Mouse (Mus musculus) lung, adult 2 months (tissue): ENCODE measurements around the gene March2. TPM values are rescaled to one million over a fixed set of nuclear protein-coding genes. Genes with fewer than 3 reads are reported as not detected.

Experiments
- DNase-seq: peaks from one replicate; pipeline ENCODE4 v3.0.0; 2022
- H3K4me1 ChIP-seq: fragments of 200-500 bp; 2 replicates; pipeline ENCODE4 v1.6.1; 2011; ENCODE audit warnings: low read length; ENCODE audit not compliant: control insufficient read depth, insufficient read depth
- H3K4me3 ChIP-seq: fragments of 200-500 bp; replicated peaks from 2 replicates; pipeline ENCODE3; 2011; ENCODE audit warnings: low read depth, mild to moderate bottlenecking, control low read depth, low read length; ENCODE audit errors: extremely low read depth
- CTCF ChIP-seq: fragments of 200-500 bp; IDR thresholded peaks from 2 replicates; pipeline ENCODE4 v1.5.1; 2011; ENCODE audit warnings: mild to moderate bottlenecking, low read length, control low read depth; ENCODE audit not compliant: insufficient read depth
- POLR2A ChIP-seq: fragments of 200-500 bp; IDR thresholded peaks from 2 replicates; pipeline ENCODE4 v1.6.1; 2011; ENCODE audit warnings: low read depth, mild to moderate bottlenecking, control low read depth, low read length, borderline replicate concordance; ENCODE audit errors: extremely low read depth
- WGBS: fragments of 180-500 bp; shearing (Covaris S2); methylation state at CpG from one replicate; pipeline ENCODE4 v1.1.7; 2018; 5-methylcytosine and 5-hydroxymethylcytosine counted together
- polyA plus RNA-seq: library from polyadenylated mRNA; depleted of rRNA; stranded (reverse); fragments of >200 nt; gene quantifications from 2 replicates; pipeline ENCODE4 v1.2.3, GENCODE M21; 2012

Gene March2
- polyA plus RNA-seq, 1 experiment, result 126 TPM

DNA sequence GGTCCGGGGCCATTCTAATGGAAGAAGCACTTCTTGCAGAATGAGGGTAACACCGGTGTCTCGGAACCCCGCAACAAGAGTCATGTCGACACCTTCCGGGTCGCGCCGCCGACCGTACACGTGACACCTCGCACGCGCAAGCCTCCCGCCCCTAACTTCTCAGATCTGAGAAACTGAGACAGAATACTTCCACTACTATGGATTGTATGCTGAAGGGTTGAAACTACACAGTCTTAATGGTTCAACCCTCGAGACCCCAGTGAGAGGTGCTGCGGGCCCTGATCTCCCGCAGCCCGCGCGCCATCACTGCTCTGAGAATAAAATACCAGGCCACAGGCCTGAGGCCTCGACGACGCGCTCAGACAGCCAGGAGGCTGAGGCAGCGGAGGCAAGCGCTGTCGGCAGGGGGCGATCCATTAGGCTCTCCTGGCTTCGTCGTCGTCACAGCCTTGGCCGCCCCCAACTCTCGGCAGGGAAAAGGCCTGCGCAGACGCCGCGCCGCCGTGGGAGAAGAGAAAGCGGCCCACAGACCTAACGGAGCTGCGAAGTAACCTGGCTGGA, 33.7 kb downstream of the March2 start:
- DNase-seq, result peak; percentile 69
- no peak for TF ChIP-seq POLR2A
- TF ChIP-seq CTCF, result no peak
- peak overlapping the region; percentile 97 for H3K4me3 ChIP-seq
- peaks cover 22% of the 10 kb centered on the region for H3K4me1 ChIP-seq
- under 1% methylated on average over 44 of the region's 44 CpGs for WGBS

DNA sequence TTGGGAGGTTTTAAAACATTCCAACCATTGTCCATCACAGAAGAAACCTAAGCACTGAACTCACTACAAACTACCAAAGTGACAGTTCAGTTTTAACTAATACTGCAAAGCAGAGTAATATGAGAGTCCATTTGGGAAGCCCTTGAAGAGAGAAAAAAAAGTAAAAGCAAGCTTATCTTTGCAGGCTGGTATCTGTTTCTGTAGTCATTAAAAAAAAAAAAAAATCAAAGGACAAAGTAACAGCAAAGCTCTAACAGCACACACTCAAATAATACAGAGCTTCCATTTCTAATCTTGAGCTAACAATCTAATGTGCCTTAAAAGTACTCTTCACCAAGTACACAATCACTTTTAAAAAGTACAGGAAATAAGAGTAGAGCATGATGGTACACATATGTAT, 36.7 kb downstream of the March2 start:
- Histone ChIP-seq H3K4me3 (no peak overlapping the region), H3K4me1 (peaks cover 31% of the 10 kb centered on the region)
- TF ChIP-seq POLR2A, result no peak
- no peak for TF ChIP-seq CTCF
- no peak for DNase-seq

DNA sequence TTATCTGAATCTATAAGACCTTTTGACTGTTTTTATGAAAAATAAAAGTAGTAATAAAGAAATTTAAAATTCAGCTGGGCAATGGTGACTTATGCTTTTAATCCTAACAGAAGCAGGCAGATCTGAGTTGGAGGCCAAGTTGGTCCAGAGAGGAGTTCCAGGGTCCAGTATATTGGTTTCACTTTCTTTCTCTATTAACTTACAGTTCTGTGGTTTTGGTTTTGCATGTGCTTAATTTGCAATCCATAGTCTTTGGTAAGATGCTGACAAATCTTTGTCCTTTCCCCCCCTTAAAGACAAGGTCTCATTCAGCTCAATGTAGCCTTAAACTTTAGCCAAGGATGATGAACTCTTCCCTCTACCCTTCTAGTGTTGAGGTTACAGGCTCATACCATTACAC, 39.7 kb downstream of the March2 start:
- no peak overlapping the region for H3K4me3 ChIP-seq
- no peak for DNase-seq
- peaks cover 29% of the 10 kb centered on the region for H3K4me1 ChIP-seq
- no peak for TF ChIP-seq CTCF
- TF ChIP-seq POLR2A, result no peak

DNA sequence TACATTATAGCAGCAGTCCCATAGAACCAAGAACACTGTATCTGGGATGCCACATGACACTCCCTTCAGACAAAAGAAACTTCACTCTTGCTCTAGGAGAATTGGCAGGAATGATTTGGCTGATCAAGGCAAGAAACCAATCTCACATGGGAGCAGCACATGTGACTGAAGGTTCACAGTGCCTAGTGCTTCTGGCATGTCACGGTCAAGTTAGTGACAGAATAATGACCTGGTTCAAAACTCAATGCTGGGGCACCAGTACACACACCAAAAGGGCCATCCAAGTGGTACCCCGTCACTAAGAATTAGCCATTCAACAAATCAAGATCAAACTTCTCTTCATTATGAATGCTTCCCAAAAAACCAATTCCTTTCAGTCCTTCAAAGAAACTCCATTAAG, 42.4 kb downstream of the March2 start:
- TF ChIP-seq CTCF, result no peak
- no peak for TF ChIP-seq POLR2A
- Histone ChIP-seq H3K4me3 (no peak overlapping the region), H3K4me1 (peaks cover 19% of the 10 kb centered on the region)
- no peak for DNase-seq
- 86% methylated on average over 2 of the region's 2 CpGs for WGBS

DNA sequence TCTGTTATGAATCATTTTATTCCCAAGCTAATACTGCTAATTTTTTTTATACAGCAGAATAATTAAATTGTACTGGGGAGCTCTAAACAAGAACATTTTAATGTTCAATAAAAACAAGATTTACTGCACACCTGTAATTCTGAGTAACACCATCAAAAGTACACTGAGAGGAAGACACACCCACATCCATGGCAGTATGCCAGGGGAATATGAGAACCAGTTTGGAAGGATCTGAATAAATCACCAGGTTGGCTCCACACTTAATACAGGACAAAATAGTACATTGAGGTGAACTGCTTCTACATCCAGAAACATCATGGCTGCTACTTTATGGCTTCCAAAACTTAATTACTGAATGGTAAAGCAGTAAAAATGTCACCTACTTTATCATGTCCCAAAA, 43.0 kb downstream of the March2 start:
- no peak for DNase-seq
- H3K4me3 ChIP-seq, result no peak overlapping the region
- H3K4me1 ChIP-seq, result peaks cover 21% of the 10 kb centered on the region
- TF ChIP-seq CTCF (no peak), POLR2A (no peak)

DNA sequence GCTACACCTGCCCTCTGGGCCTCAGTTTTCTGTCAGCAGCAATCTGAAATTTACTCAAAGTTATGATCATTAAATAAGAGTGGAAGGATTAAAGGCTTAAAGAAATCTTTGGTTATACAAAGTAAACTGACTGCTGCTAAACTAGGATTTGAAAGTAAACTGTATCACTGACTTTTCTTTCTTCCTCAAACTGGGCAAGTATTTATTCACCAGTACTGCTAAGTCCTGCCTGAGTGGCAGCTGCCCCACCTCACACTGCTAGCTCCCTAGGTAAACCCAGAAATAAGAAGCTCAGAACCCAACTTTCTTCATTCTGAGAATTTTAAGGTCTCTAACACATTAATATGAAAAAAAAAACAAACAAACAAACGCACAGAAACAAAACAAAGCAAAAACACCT, 44.6 kb downstream of the March2 start:
- Histone ChIP-seq H3K4me3 (no peak overlapping the region), H3K4me1 (peaks cover 21% of the 10 kb centered on the region)
- no peak for DNase-seq
- no peak for TF ChIP-seq POLR2A
- TF ChIP-seq CTCF, result no peak
- WGBS, result 72% methylated on average over 1 of the region's 1 CpGs

DNA sequence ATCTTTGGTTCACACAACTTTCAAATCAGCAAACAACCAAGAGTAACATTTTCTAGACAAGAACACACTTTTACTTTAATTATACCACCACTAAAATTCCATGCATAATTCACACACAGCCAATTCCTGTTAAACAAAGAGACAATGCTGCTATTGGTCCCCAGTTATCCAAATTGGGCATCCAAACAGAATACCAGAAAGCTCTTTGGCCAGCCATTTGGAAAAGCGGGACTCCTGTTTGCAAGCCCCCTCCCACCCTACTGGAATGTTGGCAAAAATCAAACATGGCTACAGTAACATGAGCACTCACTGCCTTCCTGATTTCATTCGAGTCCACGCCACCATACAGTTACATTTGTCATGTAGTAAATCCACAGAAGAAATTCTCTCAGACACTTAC, 48.8 kb downstream of the March2 start:
- Histone ChIP-seq H3K4me3 (no peak overlapping the region), H3K4me1 (peaks cover 10% of the 10 kb centered on the region)
- 77% methylated on average over 3 of the region's 3 CpGs for WGBS
- TF ChIP-seq CTCF (no peak), POLR2A (no peak)
- DNase-seq, result no peak

DNA sequence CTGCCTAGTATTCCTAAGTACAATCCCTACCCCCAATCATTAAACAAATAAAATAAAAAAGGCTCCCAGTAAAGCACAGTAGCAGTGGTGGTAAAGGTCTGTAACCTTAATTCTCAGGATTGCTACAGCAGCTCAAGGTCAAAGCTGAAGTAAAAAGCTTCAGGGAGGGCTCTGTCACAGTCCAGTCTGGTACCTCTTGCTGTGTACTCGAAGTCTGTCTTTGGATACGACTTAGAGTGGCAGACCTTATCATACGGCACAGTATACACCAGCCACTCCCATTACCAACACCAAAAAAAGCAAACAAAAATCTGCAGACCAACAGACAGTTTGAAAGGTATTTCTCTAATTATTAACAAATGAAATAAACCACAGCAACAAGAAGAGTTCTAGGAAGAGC, 51.7 kb downstream of the March2 start:
- 65% methylated on average over 3 of the region's 3 CpGs for WGBS
- peaks cover 8% of the 10 kb centered on the region for H3K4me1 ChIP-seq
- no peak overlapping the region for H3K4me3 ChIP-seq
- DNase-seq, result no peak
- no peak for TF ChIP-seq POLR2A
- TF ChIP-seq CTCF, result no peak

DNA sequence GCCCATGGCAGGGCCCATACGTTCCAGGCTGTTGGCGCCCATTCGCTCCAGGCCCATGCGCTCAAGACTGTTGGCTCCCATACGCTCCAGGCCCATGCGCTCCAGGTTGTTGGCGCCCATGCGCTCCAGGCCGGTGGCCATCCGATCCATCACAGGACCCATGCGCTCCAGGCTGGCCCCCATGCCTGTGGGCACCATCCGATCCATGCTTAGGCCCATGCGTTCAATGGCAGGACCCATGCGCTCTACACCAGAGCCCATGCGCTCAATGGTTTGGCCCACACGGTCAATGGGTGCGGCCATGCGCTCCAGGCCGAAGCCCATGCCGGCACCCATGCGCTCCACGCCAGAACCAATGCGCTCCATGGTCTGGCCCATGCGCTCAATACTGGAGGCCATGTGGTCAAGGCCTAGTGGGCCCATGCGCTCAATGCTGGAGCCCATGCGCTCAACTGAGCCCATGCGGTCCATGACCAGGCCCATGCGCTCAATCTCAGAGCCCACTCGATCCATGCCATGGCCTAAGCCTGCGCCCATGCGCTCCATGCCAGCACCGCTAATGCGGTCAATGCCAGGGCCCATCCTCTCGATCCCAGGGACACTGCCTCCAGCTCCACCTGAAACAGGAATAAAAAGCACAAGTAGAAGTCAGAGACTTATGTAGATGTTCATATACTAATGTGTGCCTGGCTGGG, 68.5 kb downstream of the March2 start:
- Histone ChIP-seq H3K4me1 (no peaks in the 10 kb centered on the region), H3K4me3 (no peak overlapping the region)
- DNase-seq, result no peak
- TF ChIP-seq POLR2A (no peak), CTCF (no peak)
- WGBS, result 98% methylated on average over 34 of the region's 34 CpGs

DNA sequence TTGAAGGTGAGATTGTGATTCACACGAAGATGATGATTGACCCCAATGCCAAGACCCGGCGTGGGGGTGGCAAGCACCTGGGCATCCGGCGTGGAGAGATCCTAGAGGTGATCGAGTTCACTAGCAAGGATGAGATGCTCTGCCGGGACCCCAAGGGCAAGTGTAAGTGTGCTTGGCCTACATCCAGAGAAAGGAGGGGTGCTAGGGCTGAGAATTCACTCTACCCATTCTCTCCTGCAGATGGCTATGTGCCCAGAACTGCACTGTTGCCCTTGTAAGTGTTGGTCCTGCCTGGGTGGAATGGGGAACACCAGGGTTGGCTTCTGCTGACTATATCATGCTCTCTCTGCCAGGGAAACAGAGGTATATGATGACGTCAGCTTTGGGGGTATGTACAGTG, 73.4 kb downstream of the March2 start:
- Histone ChIP-seq H3K4me3 (no peak overlapping the region), H3K4me1 (no peaks in the 10 kb centered on the region)
- DNase-seq, result no peak
- 91% methylated on average over 8 of the region's 8 CpGs for WGBS
- no peak for TF ChIP-seq CTCF
- TF ChIP-seq POLR2A, result no peak
